Mouse (Mus musculus) testis, postnatal 10 days (tissue): ENCODE measurements around the gene Pde4d.

Source experiments
- DNase-seq: peaks from one replicate; pipeline ENCODE4 v3.0.0; 2021; ENCODE audit warnings: low spot score

Pde4d gene

GRCm38 (mm10) chr13:108449116-108450097 is at the start of gene Pde4d:
Pde4d (plus strand) TSS chr13:108449948.
- DNase-seq, result no peak

- no peak for DNase-seq
These were observed 46.6 kb upstream of the Pde4d start for GRCm38 (mm10) chr13:108403197-108403596.

- DNase-seq, result no peak
These were observed 45.4 kb upstream of the Pde4d start for GRCm38 (mm10) chr13:108404372-108404771.

GRCm38 (mm10) chr13:108415464-108415863 is 34.3 kb upstream of the Pde4d start:
- DNase-seq, result no peak

- no peak for DNase-seq
These were observed 30.8 kb upstream of the Pde4d start for GRCm38 (mm10) chr13:108418741-108419507.

- DNase-seq, result no peak
These were observed 23.4 kb upstream of the Pde4d start for GRCm38 (mm10) chr13:108426322-108426721.

- DNase-seq, result no peak
These were observed 20.9 kb upstream of the Pde4d start for GRCm38 (mm10) chr13:108428809-108429208.

- no peak for DNase-seq
These were observed 20.1 kb upstream of the Pde4d start for GRCm38 (mm10) chr13:108429623-108430022.

GRCm38 (mm10) chr13:108431776-108432175 is 18.0 kb upstream of the Pde4d start:
- no peak for DNase-seq

- no peak for DNase-seq
These were observed 14.1 kb upstream of the Pde4d start for GRCm38 (mm10) chr13:108435687-108436086.

GRCm38 (mm10) chr13:108437424-108437823 is 12.3 kb upstream of the Pde4d start:
- DNase-seq, result no peak

GRCm38 (mm10) chr13:108439012-108439411 is 10.7 kb upstream of the Pde4d start:
- DNase-seq, result no peak

GRCm38 (mm10) chr13:108448348-108448931 is 1.3 kb upstream of the Pde4d start:
- DNase-seq, result no peak

GRCm38 (mm10) chr13:108451122-108451521 is 1.4 kb downstream of the Pde4d start:
- no peak for DNase-seq

GRCm38 (mm10) chr13:108453064-108453919 is 3.5 kb downstream of the Pde4d start:
- DNase-seq, result no peak

- no peak for DNase-seq
These were observed 12.8 kb downstream of the Pde4d start for GRCm38 (mm10) chr13:108462518-108462917.

- no peak for DNase-seq
These were observed 16.0 kb downstream of the Pde4d start for GRCm38 (mm10) chr13:108465755-108466154.

- DNase-seq, result no peak
These were observed 17.3 kb downstream of the Pde4d start for GRCm38 (mm10) chr13:108467046-108467445.

- DNase-seq, result no peak
These were observed 30.7 kb downstream of the Pde4d start for GRCm38 (mm10) chr13:108480451-108480850.

- no peak for DNase-seq
These were observed 35.3 kb downstream of the Pde4d start for GRCm38 (mm10) chr13:108485036-108485435.

GRCm38 (mm10) chr13:108487066-108487465 is 37.3 kb downstream of the Pde4d start:
- DNase-seq, result no peak

GRCm38 (mm10) chr13:108489825-108490224 is 40.1 kb downstream of the Pde4d start:
- no peak for DNase-seq
